Mouse (Mus musculus): Measurements from ENCODE around the gene Grip1. TPM values are rescaled to one million over a fixed set of nuclear protein-coding genes. Genes with fewer than 3 reads are reported as not detected.

Grip1 gene
- total RNA-seq, 1 experiment from 2014 or later: not detected

DNA sequence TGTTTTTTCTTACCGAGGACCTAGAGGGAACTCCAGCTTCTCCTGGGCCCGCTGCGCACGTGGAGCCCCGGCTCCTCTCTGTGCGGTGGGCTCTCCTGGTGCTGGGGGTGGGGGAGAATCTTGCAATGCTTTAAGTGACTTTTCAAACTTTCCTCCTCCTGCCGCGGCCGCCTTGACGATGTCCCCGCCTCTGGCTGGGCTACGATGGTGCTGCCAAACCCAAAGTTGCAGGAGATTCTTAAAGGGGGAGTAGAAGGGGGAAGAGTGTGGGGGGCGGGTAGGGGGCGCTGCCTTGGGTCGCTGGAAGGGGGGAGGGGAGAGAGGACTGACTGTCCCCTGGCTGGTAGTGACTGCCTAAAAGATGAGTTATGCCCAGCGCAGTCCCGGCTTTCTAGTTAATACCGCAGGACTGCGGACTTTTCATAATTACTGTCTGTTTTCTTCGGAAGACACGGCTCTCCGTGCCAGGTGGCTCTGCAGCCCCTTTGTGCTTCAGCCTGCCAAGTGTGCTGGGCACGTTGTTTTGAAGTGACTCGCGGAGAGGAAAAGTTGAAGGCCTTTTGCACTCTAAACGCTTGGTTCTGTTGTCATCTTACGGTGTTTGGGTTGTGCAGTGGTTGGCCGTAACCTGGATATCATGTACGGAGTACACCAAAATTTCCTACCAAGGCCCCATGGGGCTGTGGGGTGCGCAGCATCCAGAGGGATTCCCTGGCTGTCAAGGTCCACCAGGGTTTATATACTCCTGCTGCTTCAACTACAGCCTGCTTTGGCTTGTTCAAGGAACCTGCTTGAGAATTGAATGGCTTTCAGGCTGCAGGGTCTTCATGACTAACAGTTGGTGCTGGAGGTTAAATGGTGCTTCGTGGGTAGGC, 1.3 kb downstream of the Grip1 start:
- no peak for ATAC-seq (ENCODE audit: extremely low read depth, insufficient number of reproducible peaks, low FRiP score, poor library complexity, severe bottlenecking)

GRCm38 (mm10) chr10:119455543-119455940, 1.9 kb downstream of the Grip1 start:
- no peak for ATAC-seq (ENCODE audit: extremely low read depth, insufficient number of reproducible peaks, low FRiP score, poor library complexity, severe bottlenecking)

DNA sequence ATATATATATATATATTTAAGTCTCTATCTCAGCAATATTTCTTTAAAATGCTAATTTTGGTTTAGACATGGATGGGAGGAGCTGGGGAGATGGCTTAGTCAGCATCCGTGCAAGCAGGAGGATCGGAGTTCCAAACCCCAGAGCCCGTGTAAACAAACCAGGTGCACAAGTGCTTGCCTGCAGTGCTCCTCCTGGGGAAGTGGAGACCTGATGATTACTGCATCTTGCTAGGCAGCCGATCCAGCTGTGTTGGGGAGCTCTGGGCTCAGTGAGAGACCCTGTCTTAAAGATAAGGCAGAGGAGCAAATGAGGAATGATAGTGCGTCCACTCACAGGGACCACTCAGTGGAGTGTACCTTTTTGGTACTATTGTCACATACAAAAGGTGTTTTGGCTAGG, 3.5 kb downstream of the Grip1 start:
- no peak for ATAC-seq (ENCODE audit: extremely low read depth, insufficient number of reproducible peaks, low FRiP score, poor library complexity, severe bottlenecking)

DNA sequence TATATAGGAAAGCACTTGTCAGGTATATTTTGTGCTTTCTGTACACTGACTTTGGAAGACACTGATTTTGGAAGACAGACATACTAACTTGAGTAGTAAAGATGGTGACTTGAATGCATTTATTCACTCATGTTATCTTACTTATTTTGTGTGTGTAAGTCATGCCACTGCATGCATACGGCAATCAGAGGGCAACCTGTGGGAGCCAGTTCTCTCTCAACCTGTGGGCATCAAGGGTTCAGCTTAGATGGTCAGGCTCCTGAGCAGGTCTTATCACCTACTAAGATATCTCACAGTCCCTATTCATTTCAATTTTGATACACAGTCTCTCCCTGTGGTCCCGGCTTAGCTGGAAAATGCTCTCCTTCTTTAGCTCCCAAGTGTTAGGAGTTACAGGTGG, 5.4 kb downstream of the Grip1 start:
- no peak for ATAC-seq (ENCODE audit: extremely low read depth, insufficient number of reproducible peaks, low FRiP score, poor library complexity, severe bottlenecking)

GRCm38 (mm10) chr10:119463345-119463744, 9.7 kb downstream of the Grip1 start:
- ATAC-seq (ENCODE audit: extremely low read depth, insufficient number of reproducible peaks, low FRiP score, poor library complexity, severe bottlenecking): no peak

GRCm38 (mm10) chr10:119463793-119464192, 10.2 kb downstream of the Grip1 start:
- no peak for ATAC-seq (ENCODE audit: extremely low read depth, insufficient number of reproducible peaks, low FRiP score, poor library complexity, severe bottlenecking)

DNA sequence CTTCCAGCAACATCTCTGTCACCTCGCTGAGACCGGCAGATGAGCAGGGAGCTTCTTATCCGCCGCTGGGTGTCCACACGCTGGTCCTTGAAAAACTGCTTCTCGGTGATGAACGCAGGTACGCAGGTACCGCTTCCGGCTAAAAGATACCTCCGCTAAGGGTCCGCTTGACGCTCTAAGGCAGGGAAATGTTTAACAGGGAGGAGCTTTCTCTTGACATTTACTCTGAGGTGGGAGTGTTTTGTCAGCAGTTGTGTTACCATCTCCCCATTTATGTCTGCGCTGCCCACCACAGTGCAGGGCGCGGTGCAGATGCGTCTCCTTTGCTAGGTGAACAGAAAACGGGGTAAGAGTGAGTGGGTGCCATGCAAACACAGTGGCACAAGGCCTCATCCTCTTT, 14.3 kb downstream of the Grip1 start:
- no peak for ATAC-seq (ENCODE audit: extremely low read depth, insufficient number of reproducible peaks, low FRiP score, poor library complexity, severe bottlenecking)

DNA sequence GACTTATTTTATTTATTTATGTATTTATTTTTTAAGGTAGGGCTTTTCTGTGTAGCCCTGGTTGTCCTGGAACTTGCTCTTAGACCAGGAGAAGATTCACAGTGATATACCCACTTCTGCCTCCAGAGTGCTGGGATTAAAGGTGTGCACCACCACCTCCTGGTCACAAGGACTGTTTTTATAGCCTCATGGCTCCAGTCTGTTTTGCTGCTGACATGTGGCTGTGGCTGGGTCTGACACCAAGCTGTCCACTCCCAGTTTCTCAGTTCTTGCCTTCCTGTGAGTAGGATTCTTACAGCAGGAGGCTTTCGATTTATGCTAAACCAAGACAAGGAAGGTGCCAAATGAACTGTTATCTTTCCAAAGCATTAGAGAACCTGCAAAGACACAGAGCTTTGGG, 16.5 kb downstream of the Grip1 start:
- no peak for ATAC-seq (ENCODE audit: extremely low read depth, insufficient number of reproducible peaks, low FRiP score, poor library complexity, severe bottlenecking)

GRCm38 (mm10) chr10:119475166-119475565, 21.5 kb downstream of the Grip1 start:
- no peak for ATAC-seq (ENCODE audit: extremely low read depth, insufficient number of reproducible peaks, low FRiP score, poor library complexity, severe bottlenecking)

DNA sequence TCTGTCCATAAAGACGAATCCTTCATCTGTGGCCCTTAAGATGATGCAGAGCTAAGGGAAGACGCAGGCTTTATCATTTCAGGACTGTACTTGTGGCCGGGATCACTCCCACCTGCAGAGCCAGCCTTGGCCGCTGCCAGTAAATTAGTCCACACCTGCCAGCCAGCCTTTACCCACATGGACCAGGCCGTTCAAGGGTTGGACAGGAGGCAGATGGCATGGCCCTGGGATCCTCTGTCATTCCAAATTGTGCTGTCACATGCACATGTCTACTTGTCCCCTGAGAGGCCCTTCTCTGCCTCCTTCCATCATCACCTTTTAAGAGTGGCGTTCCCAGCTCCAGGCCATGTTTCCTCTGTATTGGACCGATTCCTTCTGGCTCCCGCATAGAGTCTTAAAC, 24.0 kb downstream of the Grip1 start:
- ATAC-seq (ENCODE audit: extremely low read depth, insufficient number of reproducible peaks, low FRiP score, poor library complexity, severe bottlenecking): no peak

GRCm38 (mm10) chr10:119483068-119483705, 29.6 kb downstream of the Grip1 start:
- ATAC-seq (ENCODE audit: extremely low read depth, insufficient number of reproducible peaks, low FRiP score, poor library complexity, severe bottlenecking): no peak

- ATAC-seq (ENCODE audit: extremely low read depth, insufficient number of reproducible peaks, low FRiP score, poor library complexity, severe bottlenecking): no peak
Measured at GRCm38 (mm10) chr10:119483766-119484165, 30.1 kb downstream of the Grip1 start.

DNA sequence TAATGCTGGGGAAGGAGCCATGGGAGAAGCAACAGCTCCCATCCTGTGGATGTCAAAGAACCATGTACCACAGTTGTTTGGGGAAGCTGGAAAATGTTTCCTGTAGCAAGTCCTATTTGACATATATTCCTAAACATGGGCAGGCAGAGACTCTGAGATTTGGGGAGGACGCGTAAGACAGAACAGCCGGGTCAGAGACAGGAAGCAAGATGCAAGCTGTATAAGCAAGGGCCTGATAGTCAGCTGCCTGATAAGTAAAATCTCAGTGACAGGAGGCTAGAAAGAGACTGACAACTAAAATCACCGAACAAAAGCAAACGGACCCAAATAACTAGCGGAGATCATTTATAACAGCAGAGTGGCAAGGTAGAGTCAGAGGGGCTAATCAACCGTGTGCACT, 33.3 kb downstream of the Grip1 start:
- ATAC-seq (ENCODE audit: extremely low read depth, insufficient number of reproducible peaks, low FRiP score, poor library complexity, severe bottlenecking): no peak

DNA sequence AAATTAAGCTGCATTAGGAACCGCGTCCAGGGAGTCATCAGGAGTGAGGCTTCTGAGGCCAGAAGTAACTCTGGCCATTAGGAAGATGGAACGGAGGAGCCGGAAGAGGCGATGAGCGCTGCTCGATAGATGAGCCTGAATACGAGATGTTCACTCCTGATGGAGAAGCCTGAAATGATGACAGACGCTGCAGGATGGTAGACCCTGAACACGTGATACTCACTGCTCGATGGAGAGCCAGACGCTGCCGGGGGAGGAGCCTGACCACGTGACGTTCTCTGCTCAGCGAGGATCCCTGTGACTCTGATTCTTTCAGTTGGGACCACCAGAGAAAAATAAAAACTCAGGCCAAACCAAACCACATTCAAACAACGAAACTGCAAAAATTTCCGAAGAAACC, 37.2 kb downstream of the Grip1 start:
- no peak for ATAC-seq (ENCODE audit: extremely low read depth, insufficient number of reproducible peaks, low FRiP score, poor library complexity, severe bottlenecking)

- no peak for ATAC-seq (ENCODE audit: extremely low read depth, insufficient number of reproducible peaks, low FRiP score, poor library complexity, severe bottlenecking)
Measured at GRCm38 (mm10) chr10:119495317-119495716, 41.7 kb downstream of the Grip1 start.

DNA sequence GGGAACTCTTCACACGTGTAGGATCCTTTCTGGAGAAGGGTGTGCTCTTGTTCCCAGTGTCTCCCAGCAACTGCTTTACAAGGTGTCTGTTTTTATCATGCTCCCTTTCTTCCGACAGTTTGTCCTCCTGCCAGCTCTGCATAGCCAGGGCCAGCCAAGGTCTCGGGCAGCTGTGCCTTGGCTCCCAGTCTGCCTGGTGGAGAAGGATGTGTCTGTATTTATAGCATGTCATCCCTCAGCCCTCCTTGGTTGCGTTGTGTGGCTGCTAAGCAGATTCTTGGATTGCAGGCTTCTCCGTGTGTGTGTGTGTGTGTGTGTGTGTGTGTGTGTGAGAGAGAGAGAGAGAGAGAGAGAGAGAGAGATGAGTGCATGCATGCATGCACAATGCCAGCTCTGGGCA, 42.6 kb downstream of the Grip1 start:
- no peak for ATAC-seq (ENCODE audit: extremely low read depth, insufficient number of reproducible peaks, low FRiP score, poor library complexity, severe bottlenecking)

- no peak for ATAC-seq (ENCODE audit: extremely low read depth, insufficient number of reproducible peaks, low FRiP score, poor library complexity, severe bottlenecking)
Measured at GRCm38 (mm10) chr10:119521686-119522085, 68.1 kb downstream of the Grip1 start.

DNA sequence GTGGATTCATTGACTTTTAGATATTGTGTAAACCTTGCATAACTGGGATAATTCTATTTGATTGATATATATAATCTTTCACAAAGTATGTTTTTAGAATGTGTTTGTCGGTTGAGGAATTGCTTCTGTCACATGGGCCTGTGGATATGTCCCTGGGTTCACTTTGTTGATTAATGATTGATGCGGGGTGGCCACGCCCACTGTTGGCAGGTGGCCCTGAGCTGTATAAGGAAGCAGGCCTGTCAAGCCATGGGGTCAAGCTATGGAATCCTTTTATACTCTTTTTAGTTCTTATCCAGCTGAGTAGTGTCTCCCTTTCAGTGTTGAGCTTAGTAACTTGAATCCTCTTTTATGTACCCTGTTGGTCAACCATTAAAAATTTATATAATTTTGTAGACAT, 72.1 kb downstream of the Grip1 start:
- ATAC-seq (ENCODE audit: extremely low read depth, insufficient number of reproducible peaks, low FRiP score, poor library complexity, severe bottlenecking): no peak

GRCm38 (mm10) chr10:119534852-119535251, 81.2 kb downstream of the Grip1 start:
- no peak for ATAC-seq (ENCODE audit: extremely low read depth, insufficient number of reproducible peaks, low FRiP score, poor library complexity, severe bottlenecking)

DNA sequence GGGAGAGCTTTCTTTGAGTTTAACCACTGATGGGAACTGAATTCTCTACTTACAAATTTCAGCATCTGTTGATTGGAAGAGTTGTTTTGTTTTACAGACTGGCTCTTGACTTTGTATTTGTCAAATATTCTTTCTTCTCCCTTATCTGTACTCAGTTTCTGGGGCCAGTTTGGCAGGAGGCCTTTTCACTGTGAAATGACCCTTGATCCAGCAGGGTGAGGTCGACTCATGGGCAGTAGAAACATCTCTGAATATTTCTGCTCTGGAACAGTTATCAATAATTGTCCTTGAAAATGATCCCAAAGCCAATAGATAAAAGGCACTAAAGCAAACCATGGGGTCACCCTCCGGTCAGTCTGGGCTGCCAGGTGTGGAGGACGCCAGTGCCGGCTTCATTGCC, 88.0 kb downstream of the Grip1 start:
- ATAC-seq (ENCODE audit: extremely low read depth, insufficient number of reproducible peaks, low FRiP score, poor library complexity, severe bottlenecking): no peak
